Mouse (Mus musculus) kidney, adult 18-20 months (tissue): ENCODE results near the gene Ube2e1.
A peak's percentile ranks its signal among the peaks of the same experiment; 100 is the strongest.
"Not testable (repeated sequence)": the region's sequence is repeated elsewhere in the genome, so short reads cannot be mapped to it uniquely, and the experiment has no call there.

Experiments used
- DNase-seq: peaks from one replicate; pipeline ENCODE4 v3.0.0; 2021

Ube2e1 gene

DNA sequence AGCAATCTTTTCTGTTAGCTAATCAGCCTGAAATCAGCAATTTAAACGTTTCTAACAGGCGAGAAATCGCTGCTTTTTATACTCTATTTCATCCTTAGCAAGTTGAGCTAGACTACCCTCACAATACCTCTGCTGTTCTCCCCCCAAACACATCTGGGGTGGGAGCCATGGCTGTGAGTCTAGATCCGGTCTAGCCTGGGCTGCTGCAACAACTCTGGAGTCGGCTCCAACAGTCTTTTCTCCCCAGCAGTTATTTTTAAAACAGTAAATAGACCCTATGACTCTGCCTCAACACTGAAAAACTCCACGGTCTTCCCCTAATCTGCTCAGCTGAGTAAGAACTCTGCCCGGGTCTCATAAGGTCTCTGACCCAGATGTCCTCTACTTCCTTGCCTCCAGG, 91.5 kb downstream of the Ube2e1 start:
- no peak for DNase-seq

DNA sequence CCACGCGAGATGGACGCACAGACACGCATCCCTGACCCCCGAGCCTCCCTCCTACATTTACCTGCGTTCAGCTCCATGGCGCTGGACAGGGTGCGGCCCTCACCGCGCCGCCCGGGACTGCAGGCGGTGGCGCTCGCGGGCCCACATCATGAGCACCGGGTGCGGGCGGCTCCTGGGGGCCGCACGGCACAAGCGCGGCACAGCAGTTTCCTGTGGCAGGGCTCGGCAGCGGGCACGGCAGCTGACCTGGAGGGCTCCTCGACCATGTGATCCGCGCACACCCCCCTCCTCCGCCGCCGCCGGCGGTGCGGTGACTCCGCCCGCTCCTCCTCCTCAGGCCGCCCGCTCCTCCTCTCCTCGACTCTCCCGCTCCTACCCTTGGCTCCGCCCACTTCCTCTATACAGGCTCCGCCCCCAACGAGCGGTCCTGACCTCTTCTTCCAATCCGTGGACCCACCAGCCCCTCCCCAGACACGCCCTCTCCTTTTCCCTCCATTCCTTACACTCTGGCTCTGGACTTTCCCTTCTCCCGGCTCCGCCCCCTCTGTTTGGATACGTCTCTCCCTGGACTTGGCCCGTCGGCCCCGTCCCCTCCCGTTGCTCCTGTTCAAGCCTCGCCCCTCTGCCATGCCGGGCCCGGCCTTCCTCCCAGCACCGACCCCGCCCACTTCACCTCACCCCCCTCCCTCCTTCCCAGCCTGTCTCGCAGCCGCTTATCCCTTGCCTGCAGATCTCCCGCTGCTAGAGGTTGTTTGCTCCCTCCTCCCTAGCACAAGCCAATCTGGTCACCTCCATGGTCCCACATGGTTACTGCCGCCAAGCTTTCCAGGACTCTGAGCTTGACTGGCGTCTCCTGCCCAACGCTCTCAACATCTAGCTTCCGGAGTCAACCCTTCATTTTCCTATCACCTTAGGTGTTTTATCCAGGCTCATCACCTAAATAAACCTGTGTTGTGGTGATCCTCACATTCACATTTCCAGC, 92.6 kb downstream of the Ube2e1 start, which contains the start of gene Nr1d2:
TSS of gene Nr1d2 (minus strand) at position 378 of the 982 bp plus-strand sequence.
- DNase-seq = peak; percentile 99

DNA sequence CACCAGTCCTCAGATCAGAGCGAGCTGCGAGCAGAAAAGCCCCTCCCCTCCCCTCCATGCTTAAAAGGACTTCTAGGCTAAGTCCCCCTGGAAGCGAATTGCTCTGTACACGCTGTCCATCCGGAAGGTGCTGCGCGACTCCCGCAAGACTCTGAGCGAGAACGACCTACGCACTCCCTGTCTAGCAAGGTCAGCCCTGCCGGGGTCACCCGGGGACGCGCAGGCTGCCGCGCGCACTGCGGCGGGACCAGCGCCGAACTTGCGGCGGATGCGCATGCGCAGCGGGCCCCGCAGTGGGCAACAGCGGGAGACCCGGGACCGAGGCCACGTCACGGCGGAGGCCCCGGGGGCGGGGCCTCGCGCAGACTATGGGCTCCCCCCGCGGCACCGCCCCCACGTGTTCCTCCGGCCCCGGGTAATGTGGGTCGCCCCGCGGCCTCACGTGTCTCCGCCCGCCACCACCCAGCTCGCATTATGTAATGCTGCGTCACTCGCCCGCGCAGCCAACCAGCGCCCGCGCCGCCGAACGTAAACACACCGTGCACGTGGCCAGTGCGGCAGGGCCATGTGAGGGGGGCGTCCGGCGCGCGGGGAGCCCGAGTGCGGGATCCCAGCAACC, 93.4 kb downstream of the Ube2e1 start:
- peak; percentile 99 for DNase-seq

DNA sequence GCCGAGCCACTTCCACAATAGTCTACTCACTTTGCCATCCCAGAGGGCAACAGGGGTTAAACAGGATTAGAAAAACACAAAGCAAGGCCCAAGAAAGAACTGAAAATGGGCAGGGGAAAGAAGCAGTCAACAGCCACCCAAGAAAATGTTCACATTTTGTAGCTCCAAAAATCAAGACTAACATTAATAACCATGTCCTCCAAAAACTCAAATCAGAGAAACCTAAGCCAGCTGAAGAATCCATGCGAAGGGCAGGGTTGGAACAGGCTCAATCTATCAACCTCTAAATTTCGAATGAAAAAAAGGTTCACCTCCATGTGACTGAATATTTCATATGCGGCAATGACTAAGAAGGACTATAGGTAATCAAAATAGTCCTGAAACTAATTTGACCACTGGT, 94.3 kb downstream of the Ube2e1 start:
- DNase-seq = no peak

DNA sequence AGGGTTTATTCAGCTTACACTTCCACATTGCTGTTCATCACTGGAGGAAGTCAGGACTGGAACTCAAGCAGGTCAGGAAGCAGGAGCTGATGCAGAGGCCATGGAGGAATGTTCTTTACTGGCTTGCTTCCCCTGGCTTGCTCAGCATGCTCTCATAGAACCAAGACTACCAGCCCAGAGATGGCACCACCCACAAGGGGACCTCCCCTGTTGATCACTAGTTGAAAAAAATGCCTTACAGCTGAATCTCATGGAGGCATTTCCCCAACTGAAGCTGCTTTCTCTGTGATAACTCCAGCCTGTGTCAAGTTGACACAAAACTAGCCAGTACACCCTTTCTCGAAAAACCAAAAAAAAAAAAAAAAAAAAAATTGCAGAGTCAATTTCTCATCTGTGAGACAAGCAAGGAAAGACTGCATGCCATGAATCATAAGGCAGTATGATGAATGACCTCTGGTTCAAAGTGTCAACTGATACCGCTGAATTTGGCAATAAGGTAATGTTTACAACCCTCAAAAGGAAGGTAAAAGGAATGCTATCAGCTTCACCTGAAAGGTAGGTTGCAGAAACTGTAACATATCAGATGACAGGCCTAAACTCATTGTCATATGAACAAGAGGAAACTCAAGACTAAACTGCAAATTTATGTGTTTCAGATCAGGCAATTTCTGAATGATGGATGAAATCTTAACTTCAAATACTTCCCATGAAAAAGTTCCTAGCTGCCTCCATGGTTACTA, 95.0 kb downstream of the Ube2e1 start:
- not testable (repeated sequence) for DNase-seq

DNA sequence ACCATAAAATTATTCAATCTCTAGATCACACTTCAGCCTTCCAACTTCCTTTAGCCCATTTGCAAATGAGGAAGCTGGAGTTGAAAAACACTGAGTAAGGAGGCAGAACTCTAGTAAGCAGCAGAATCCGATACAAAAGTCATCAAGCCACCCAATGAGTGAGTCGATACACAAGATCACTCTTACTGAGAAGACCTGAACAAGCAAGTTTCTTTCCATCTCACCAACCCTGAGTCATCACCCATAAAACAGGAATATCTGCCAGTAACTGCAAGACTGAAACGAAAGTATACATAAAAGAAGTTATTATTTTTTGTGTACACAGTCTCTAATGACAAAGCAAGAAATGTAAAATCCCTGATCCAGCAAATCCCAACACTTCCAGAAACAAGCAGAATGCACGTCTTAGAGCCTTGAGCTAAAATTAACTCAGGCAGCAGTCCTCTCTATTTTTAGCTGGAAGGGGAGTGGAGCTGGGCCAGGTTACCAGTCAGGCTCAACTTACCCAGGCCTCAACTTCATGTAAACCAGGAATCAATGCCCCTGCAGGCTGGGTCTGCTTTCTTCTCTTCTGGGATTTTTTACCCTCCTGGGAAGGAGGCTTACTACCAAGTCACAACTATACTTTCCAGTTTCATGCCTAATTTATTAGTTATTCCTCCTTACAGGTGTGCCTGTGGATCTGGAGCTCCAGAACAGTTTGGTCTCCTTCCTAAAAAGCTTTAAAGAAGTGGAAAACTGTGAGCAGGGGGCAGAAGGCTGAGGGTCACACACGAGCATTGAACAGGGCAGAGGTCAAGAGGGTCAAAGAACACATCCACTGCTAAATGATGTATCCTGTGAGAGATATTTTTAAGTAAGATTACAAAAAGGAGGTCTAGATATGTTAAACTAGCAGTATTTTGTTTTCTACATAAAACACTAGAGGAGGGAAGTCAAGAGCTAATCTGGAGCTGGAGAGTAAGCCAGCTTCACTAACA, 97.4 kb downstream of the Ube2e1 start:
- DNase-seq = no peak

DNA sequence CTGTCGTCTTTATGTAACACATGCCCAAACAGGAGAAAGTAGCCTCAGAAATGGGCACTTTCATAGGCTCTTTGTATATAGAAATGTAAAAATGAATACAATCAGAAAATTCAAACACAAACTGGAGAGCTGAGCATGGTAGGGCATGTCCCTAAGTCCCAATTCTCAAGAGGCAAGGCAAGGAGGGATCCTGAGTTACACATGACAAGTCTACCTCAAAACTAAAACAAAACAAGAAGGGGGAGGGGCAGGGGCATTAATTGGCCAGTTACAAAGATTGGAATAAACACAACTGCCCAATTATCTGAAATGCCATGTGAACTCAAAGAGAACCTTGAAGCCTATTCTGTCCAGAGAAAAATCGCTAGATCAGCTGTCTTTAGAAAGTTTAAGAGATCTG, 98.6 kb downstream of the Ube2e1 start:
- DNase-seq = no peak
